9 mouse cellular contexts compared by ENCODE assay signal in the genomic region with DNA sequence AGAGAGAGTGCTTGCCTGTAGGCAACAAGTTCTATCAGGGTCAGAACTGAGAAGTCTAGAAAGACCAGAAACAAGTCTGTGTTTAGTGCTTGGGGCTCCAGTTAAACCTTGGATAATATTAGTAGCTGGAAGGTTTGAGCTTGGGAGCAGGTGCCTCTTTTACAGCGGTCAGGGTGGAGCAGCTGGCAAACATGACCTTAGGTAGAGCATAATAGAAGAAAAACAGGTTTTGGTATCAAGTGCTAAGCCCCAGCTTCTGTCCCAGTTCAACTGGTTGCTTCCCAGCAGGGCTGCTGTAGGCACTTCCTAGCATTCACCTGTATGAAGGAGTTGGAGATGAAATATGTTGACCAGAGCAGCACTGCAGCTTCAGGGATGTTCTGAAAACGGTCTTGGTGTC. TPM values are rescaled to one million over a fixed set of nuclear protein-coding genes. Genes with fewer than 3 reads are reported as not detected.
A peak's percentile ranks its signal among the peaks of the same experiment; 100 is the strongest.
DNase-seq lines count a peak whose midpoint lies in the region; ATAC-seq and TF ChIP-seq lines count a peak whose summit lies in the region.
"Had no signal": no experiment of that assay in that cellular context is flagged by ENCODE, and none has a peak within 500 bp of the region (broad histone marks: within the 10 kb centered on the region; RNA-seq: fewer than 3 reads in every experiment).

No protein-coding gene starts in this region.

- H3K4me1 ChIP-seq in heart, embryonic 16.5 days (ENCODE audit: control insufficient read depth, insufficient read depth, low read length), result peaks cover 10% of the 10 kb centered on the region
- peaks cover 28% of the 10 kb centered on the region for H3K4me1 ChIP-seq in E14TG2a.4 (replicated peaks; ENCODE audit: low read depth, low read length)
- H3K4me1 ChIP-seq in forebrain, embryonic 15.5 days, result peaks cover 15% of the 10 kb centered on the region
- peaks cover 19% of the 10 kb centered on the region for H3K4me1 ChIP-seq in liver, postnatal 0 days (ENCODE audit: insufficient read depth)

- no peak for ATAC-seq in heart, embryonic 16.5 days (replicated peaks; ENCODE audit: extremely low read depth, insufficient read depth, low FRiP score)
- no peak for ATAC-seq in forebrain, embryonic 15.5 days (replicated peaks)
- no peak for ATAC-seq in liver, postnatal 0 days

- no peak overlapping the region for H3K27ac ChIP-seq in heart, embryonic 16.5 days (ENCODE audit: low read length)
- H3K27ac ChIP-seq in forebrain, embryonic 15.5 days (replicated peaks), result no peak overlapping the region
- H3K27ac ChIP-seq in liver, postnatal 0 days (ENCODE audit: low read depth), result no peak overlapping the region
- H3K27ac ChIP-seq: macrophage had no signal

- no peak overlapping the region for H3K4me3 ChIP-seq in heart, embryonic 16.5 days (ENCODE audit: low read length)
- peak overlapping the region; percentile 92; the same call in 1 of the 2 replicates for H3K4me3 ChIP-seq in E14TG2a.4 (replicated peaks; ENCODE audit: low read length)
- peak overlapping the region; percentile 93; the same call in 1 of the 2 replicates for H3K4me3 ChIP-seq in forebrain, embryonic 15.5 days
- no peak overlapping the region for H3K4me3 ChIP-seq in liver, postnatal 0 days (ENCODE audit: low read depth, low read length)

- no peaks in the 10 kb centered on the region; the same call in 1 of the 2 replicates for H3K36me3 ChIP-seq in heart, embryonic 16.5 days (ENCODE audit: control insufficient read depth, insufficient read depth)
- peaks cover 30% of the 10 kb centered on the region for H3K36me3 ChIP-seq in E14TG2a.4 (ENCODE audit: insufficient read depth, low read length)
- H3K36me3 ChIP-seq in forebrain, embryonic 15.5 days, result no peaks in the 10 kb centered on the region
- no peaks in the 10 kb centered on the region for H3K36me3 ChIP-seq in liver, postnatal 0 days (replicated peaks; ENCODE audit: insufficient read depth, low read length)

- peak overlapping the region; percentile 80; the same call in 1 of the 2 replicates for H3K4me2 ChIP-seq in heart, embryonic 16.5 days (ENCODE audit: low read depth, low read length)
- H3K4me2 ChIP-seq in forebrain, embryonic 15.5 days (replicated peaks), result peak overlapping the region; percentile 86
- H3K4me2 ChIP-seq in liver, postnatal 0 days (ENCODE audit: low read depth, low read length), result 0 out of 2 replicates have a peak overlapping the region, but pooled peaks have one; percentile 97

- TF ChIP-seq EP300 in liver, postnatal 0 days (IDR thresholded peaks at IDR 0.05; ENCODE audit: low read depth), result no peak

- H3K27me3 ChIP-seq in heart, embryonic 16.5 days (ENCODE audit: control insufficient read depth, insufficient read depth, low read length), result no peaks in the 10 kb centered on the region
- peaks cover 10% of the 10 kb centered on the region for H3K27me3 ChIP-seq in E14TG2a.4 (ENCODE audit: insufficient read depth, low read length)
- no peaks in the 10 kb centered on the region for H3K27me3 ChIP-seq in forebrain, embryonic 15.5 days
- H3K27me3 ChIP-seq in liver, postnatal 0 days (ENCODE audit: insufficient read depth, low read length), result no peaks in the 10 kb centered on the region

- WGBS in heart, embryonic 16.5 days, result 68% methylated on average over 2 of the region's 2 CpGs
- 72% methylated on average over 2 of the region's 2 CpGs for WGBS in forebrain, embryonic 15.5 days
- 71% methylated on average over 2 of the region's 2 CpGs for WGBS in liver, postnatal 0 days (ENCODE audit: insufficient replicate concordance)

- H3K9me3 ChIP-seq in heart, embryonic 16.5 days (replicated peaks; ENCODE audit: control insufficient read depth, low read length), result no peaks in the 10 kb centered on the region
- no peaks in the 10 kb centered on the region for H3K9me3 ChIP-seq in E14TG2a.4 (ENCODE audit: low read length)
- H3K9me3 ChIP-seq in forebrain, embryonic 15.5 days, result no peaks in the 10 kb centered on the region
- H3K9me3 ChIP-seq in liver, postnatal 0 days (ENCODE audit: low read length), result no peaks in the 10 kb centered on the region

- no peak for DNase-seq in heart, adult 8-10 months (ENCODE audit: low spot score)
- no peak for DNase-seq in liver, postnatal 0 days
- no peak for DNase-seq in cerebellum, adult 11 months
- no peak for DNase-seq in layer of hippocampus, postnatal 10 days (ENCODE audit: low spot score in 2 of 2)
- no peak for DNase-seq in right cerebral cortex, adult 18-20 months

- H3K9ac ChIP-seq in heart, embryonic 16.5 days (ENCODE audit: low read length), result no peak overlapping the region; the same call in 1 of the 2 replicates
- H3K9ac ChIP-seq in forebrain, embryonic 15.5 days (replicated peaks), result no peak overlapping the region
- H3K9ac ChIP-seq in liver, postnatal 0 days (replicated peaks), result peak overlapping the region; percentile 90; the same call in 1 of the 2 replicates

- no peak for TF ChIP-seq CTCF in E14TG2a.4 (conservative IDR thresholded peaks at IDR 0.05; ENCODE audit: low read length)
- no peak for TF ChIP-seq CTCF in liver, postnatal 0 days (IDR thresholded peaks at IDR 0.05; ENCODE audit: low read depth)

RNA-seq across cellular contexts. Expression of gene Arfgap3, which starts 0.8 kb away (rescaled TPM):
- 42.0 and 44.6 TPM in 2 replicates for polyA plus RNA-seq in heart, embryonic 16.5 days (2015; fragmentation: Nextera tagmentation; extraction: Ambion mirVana)
- 10 to 100 TPM; 10.2 to 11.8 (median 11.1) TPM for total RNA-seq in heart, adult 8-10 months (2022)
- polyA plus RNA-seq in forebrain, embryonic 15.5 days (2015; fragmentation: Nextera tagmentation; extraction: Ambion mirVana), result 38.7 and 39.6 TPM in 2 replicates
- 9.6 and 9.9 TPM in 2 replicates for polyA plus RNA-seq in liver, postnatal 0 days (2015; fragmentation: Nextera tagmentation; extraction: Ambion mirVana)
- total RNA-seq in layer of hippocampus, postnatal 10 days (2021), result 10 to 100 TPM; 19.8 to 22.7 TPM

Comparison
In these comparisons a context has a peak if more than half of its experiments do, and no peak if none do; other contexts are left out.
1. H3K4me3 ChIP-seq: peak in E14TG2a.4 (single experiment) and forebrain, embryonic 15.5 days (single experiment); none in heart, embryonic 16.5 days (single experiment) and liver, postnatal 0 days (single experiment).
2. Peak in every context shown above with its lines, with median percentiles within 50 percentile points of each other: H3K4me2 ChIP-seq.